Mouse (Mus musculus) T-helper 17 cell (primary cell): ENCODE results near the gene Prl8a9.

Experiments used
- in situ Hi-C, 2 experiments: fragments of 300-600 bp; cut with MboI, MseI; formaldehyde crosslinking; loops; 1 replicate in 1 of 2; 2 replicates in 1 of 2; pipeline ENCODE4 v1.15.1; 2025; ENCODE audit warnings: high pct_unique_total_duplicates in 2 of 2

Prl8a9 gene

GRCm38 (mm10) chr13:27564506-27564905 lies at the start of gene Prl8a9:
TSS of gene Prl8a9 (minus strand) at chr13:27564606.
- in situ Hi-C loops = no loop called here

GRCm38 (mm10) chr13:27610482-27610881 lies 46.1 kb upstream of the Prl8a9 start, which contains the start of gene Prl7b1:
TSS of gene Prl7b1 (minus strand) at chr13:27610582.
- in situ Hi-C loops = loop anchor here in 1 of 2 experiments (10.0 kb wide), 1 partner anchor 854 kb away; no protein-coding TSS in a partner anchor

- in situ Hi-C loops = no loop called here
These were observed 17.7 kb upstream of the Prl8a9 start, which contains the start of gene Prl8a1 for GRCm38 (mm10) chr13:27582071-27582470. TSS of gene Prl8a1 (minus strand) at chr13:27582171.

GRCm38 (mm10) chr13:27553336-27553735 lies 11.1 kb downstream of the Prl8a9 start:
- in situ Hi-C loops = no loop called here

GRCm38 (mm10) chr13:27523156-27523555 lies 41.2 kb downstream of the Prl8a9 start:
- in situ Hi-C loops = loop anchor here in 1 of 2 experiments (5.0 kb wide), 1 partner anchor 49 kb away; no protein-coding TSS in a partner anchor

- in situ Hi-C loops = no loop called here
These were observed 51.3 kb downstream of the Prl8a9 start, which contains the start of gene Prl8a8 for GRCm38 (mm10) chr13:27513117-27513516. TSS of gene Prl8a8 (minus strand) at chr13:27513217.
